Mouse (Mus musculus) stomach, postnatal 0 days (tissue): Measurements from ENCODE around the gene Ppp4c. TPM values are rescaled to one million over a fixed set of nuclear protein-coding genes. Genes with fewer than 3 reads are reported as not detected.
A peak's percentile ranks its signal among the peaks of the same experiment; 100 is the strongest.

Experiments
- ATAC-seq: fragments of 200-750 bp; cut with Nextera tagmentation; 2 replicates; pipeline ENCODE4 v1.8.0; 2017; ENCODE audit not compliant: low FRiP score, low TSS enrichment
- DNase-seq: peaks from one replicate; pipeline ENCODE4 v3.0.0-alpha.2; 2016; ENCODE audit warnings: low spot score
- H3K27ac ChIP-seq: fragments of 300-500 bp; sonication (generic); replicated peaks from 2 replicates; pipeline ENCODE4 v1.5.1; 2014; ENCODE audit warnings: mild to moderate bottlenecking, control low read depth
- H3K27me3 ChIP-seq: fragments of 300-500 bp; sonication (generic); 2 replicates; pipeline ENCODE4 v1.6.1; 2014; ENCODE audit warnings: low read length; ENCODE audit not compliant: control insufficient read depth, insufficient read depth
- H3K36me3 ChIP-seq: fragments of 300-500 bp; sonication (generic); 2 replicates; pipeline ENCODE4 v1.6.1; 2014; ENCODE audit warnings: low read length, mixed read lengths; ENCODE audit not compliant: control insufficient read depth, insufficient read depth
- H3K4me1 ChIP-seq: fragments of 300-500 bp; sonication (generic); replicated peaks from 2 replicates; pipeline ENCODE4 v1.6.1; 2014; ENCODE audit warnings: antibody characterized with exemption; ENCODE audit not compliant: control insufficient read depth, insufficient read depth
- H3K4me2 ChIP-seq: fragments of 300-500 bp; sonication (generic); replicated peaks from 2 replicates; pipeline ENCODE4 v1.6.1; 2014; ENCODE audit warnings: low read depth, mild to moderate bottlenecking, control low read depth, moderate library complexity
- H3K4me3 ChIP-seq: fragments of 300-500 bp; sonication (generic); 2 replicates; pipeline ENCODE4 v1.5.1; 2014; ENCODE audit warnings: low read depth, low read length, control low read depth
- H3K9ac ChIP-seq: fragments of 300-500 bp; sonication (generic); 2 replicates; pipeline ENCODE4 v1.6.1; 2014; ENCODE audit warnings: mild to moderate bottlenecking, low read length, control low read depth, mixed read lengths
- H3K9me3 ChIP-seq: fragments of 300-500 bp; sonication (generic); 2 replicates; pipeline ENCODE4 v1.6.1; 2016; ENCODE audit warnings: low read length; ENCODE audit not compliant: control insufficient read depth
- CTCF ChIP-seq: IDR thresholded peaks from 2 replicates; pipeline ENCODE4 v1.5.1; 2016; ENCODE audit warnings: antibody characterized with exemption, low read depth, mild to moderate bottlenecking, moderate library complexity
- EP300 ChIP-seq: optimal IDR thresholded peaks from 2 replicates; pipeline ENCODE3; 2016; ENCODE audit warnings: antibody characterized with exemption
- WGBS: fragments of 180-500 bp; shearing (Covaris S2); extraction: QIAGEN DNeasy Blood & Tissue Kit; methylation state at CpG from one replicate; pipeline ENCODE4 v1.1.7; 2014; 5-methylcytosine and 5-hydroxymethylcytosine counted together
- polyA plus RNA-seq: library from polyadenylated mRNA; unstranded; fragments of >200 nt; fragmentation: Nextera tagmentation; extraction: Ambion mirVana; gene quantifications from 2 replicates; pipeline ENCODE4 v1.2.1, GENCODE M21; 2015

The Ppp4c gene
- polyA plus RNA-seq, 1 experiment from 2014 or later: 122 TPM

GRCm38 (mm10) chr7:126816494-126816893 is 24.2 kb upstream of the Ppp4c start:
- TF ChIP-seq EP300: no peak
- TF ChIP-seq CTCF: no peak
- H3K9ac ChIP-seq: no peak overlapping the region
- no peaks in the 10 kb centered on the region for H3K36me3 ChIP-seq
- WGBS: 75% methylated on average over 8 of the region's 8 CpGs
- H3K27ac ChIP-seq: no peak overlapping the region
- no peak overlapping the region for H3K4me2 ChIP-seq
- no peaks in the 10 kb centered on the region for H3K9me3 ChIP-seq
- no peak overlapping the region for H3K4me3 ChIP-seq
- DNase-seq (no peak), ATAC-seq (no peak)
- no peaks in the 10 kb centered on the region for H3K4me1 ChIP-seq
- no peaks in the 10 kb centered on the region for H3K27me3 ChIP-seq

- Histone ChIP-seq H3K27ac (no peak overlapping the region), H3K4me1 (no peaks in the 10 kb centered on the region), H3K4me3 (no peak overlapping the region), H3K36me3 (no peaks in the 10 kb centered on the region), H3K27me3 (no peaks in the 10 kb centered on the region), H3K4me2 (no peak overlapping the region), H3K9ac (no peak overlapping the region), H3K9me3 (no peaks in the 10 kb centered on the region)
- 63% methylated on average over 8 of the region's 8 CpGs for WGBS
- TF ChIP-seq EP300: no peak
- no peak for TF ChIP-seq CTCF
- no peak for ATAC-seq
- no peak for DNase-seq
These were observed 23.5 kb upstream of the Ppp4c start for GRCm38 (mm10) chr7:126815726-126816222.

GRCm38 (mm10) chr7:126809723-126810369 is 17.6 kb upstream of the Ppp4c start:
- DNase-seq: no peak
- ATAC-seq: no peak
- 40% methylated on average over 5 of the region's 5 CpGs for WGBS
- H3K4me2 ChIP-seq: no peak overlapping the region; the same call in 1 of the 2 replicates
- no peaks in the 10 kb centered on the region for H3K27me3 ChIP-seq
- no peak overlapping the region for H3K27ac ChIP-seq
- TF ChIP-seq EP300 (no peak), CTCF (no peak)
- no peaks in the 10 kb centered on the region for H3K36me3 ChIP-seq
- H3K4me1 ChIP-seq: 0 out of 2 replicates have a peak, but pooled peaks cover 4% of the 10 kb centered on the region
- no peak overlapping the region for H3K4me3 ChIP-seq
- no peak overlapping the region for H3K9ac ChIP-seq
- no peaks in the 10 kb centered on the region for H3K9me3 ChIP-seq

- Histone ChIP-seq H3K9ac (peak overlapping the region; percentile 60), H3K9me3 (no peaks in the 10 kb centered on the region), H3K4me3 (peak overlapping the region; percentile 55), H3K36me3 (no peaks in the 10 kb centered on the region), H3K4me1 (0 out of 2 replicates have a peak, but pooled peaks cover 4% of the 10 kb centered on the region), H3K27ac (peak overlapping the region; percentile 41; the same call in 1 of the 2 replicates), H3K4me2 (peak overlapping the region; percentile 69), H3K27me3 (no peaks in the 10 kb centered on the region)
- TF ChIP-seq EP300 (no peak), CTCF (peak; percentile 44)
- ATAC-seq: peak; percentile 84
- peak; percentile 87 for DNase-seq
- WGBS: 0% methylated on average over 38 of the region's 43 CpGs
These were observed 16.6 kb upstream of the Ppp4c start for GRCm38 (mm10) chr7:126808703-126809455.

GRCm38 (mm10) chr7:126807405-126807804 is 15.1 kb upstream of the Ppp4c start:
- Histone ChIP-seq H3K4me1 (0 out of 2 replicates have a peak, but pooled peaks cover 4% of the 10 kb centered on the region), H3K36me3 (no peaks in the 10 kb centered on the region), H3K9ac (peak overlapping the region; percentile 60; the same call in 1 of the 2 replicates), H3K9me3 (no peaks in the 10 kb centered on the region), H3K4me3 (no peak overlapping the region), H3K4me2 (peak overlapping the region; percentile 69; the same call in 1 of the 2 replicates), H3K27me3 (no peaks in the 10 kb centered on the region), H3K27ac (no peak overlapping the region; the same call in 1 of the 2 replicates)
- DNase-seq (no peak), ATAC-seq (no peak)
- TF ChIP-seq CTCF: no peak
- TF ChIP-seq EP300: no peak
- WGBS: 34% methylated on average over 4 of the region's 4 CpGs

- H3K4me3 ChIP-seq: no peak overlapping the region
- H3K9me3 ChIP-seq: no peaks in the 10 kb centered on the region
- no peak overlapping the region; the same call in 1 of the 2 replicates for H3K27ac ChIP-seq
- TF ChIP-seq EP300 (no peak), CTCF (no peak)
- H3K27me3 ChIP-seq: no peaks in the 10 kb centered on the region
- DNase-seq (peak; percentile 84), ATAC-seq (peak; percentile 74)
- no peak overlapping the region for H3K4me2 ChIP-seq
- H3K9ac ChIP-seq: no peak overlapping the region
- H3K4me1 ChIP-seq: 0 out of 2 replicates have a peak, but pooled peaks cover 4% of the 10 kb centered on the region
- H3K36me3 ChIP-seq: no peaks in the 10 kb centered on the region
- 29% methylated on average over 6 of the region's 6 CpGs for WGBS
These were observed 14.7 kb upstream of the Ppp4c start for GRCm38 (mm10) chr7:126806956-126807355.
